Mouse (Mus musculus): ENCODE measurements at regions not wholly inside any gene's neighbourhood (a gene's known extent, or its start where the extent isn't known, plus 50 kb on each side); places are given as distances from the start of the nearest gene placed in this dataset.

- WGBS = 29% methylated on average over 5 of the region's 5 CpGs
- no peak for DNase-seq
- Histone ChIP-seq H3K4me1 (ENCODE audit: control insufficient read depth, insufficient read depth, low read length) (peaks cover 12% of the 10 kb centered on the region), H3K27ac (ENCODE audit: insufficient read depth, low read length) (no peak overlapping the region), H3K4me3 (replicated peaks; ENCODE audit: insufficient read depth, low read depth, low read length) (no peak overlapping the region), H3K27me3 (ENCODE audit: control insufficient read depth, insufficient read depth, low read length) (no peaks in the 10 kb centered on the region)
- TF ChIP-seq CTCF (IDR thresholded peaks at IDR 0.05; ENCODE audit: borderline replicate concordance, insufficient read depth, low read depth, low read length) (no peak), POLR2A (IDR thresholded peaks at IDR 0.05; ENCODE audit: borderline replicate concordance, insufficient read depth, low read length) (no peak)
Observed at GRCm38 (mm10) chr15:59196351-59196750, 307.3 kb downstream of the Gm49356 start.

GRCm38 (mm10) chr15:59197455-59198391 lies 308.6 kb downstream of the Gm49356 start:
- Histone ChIP-seq H3K4me3 (replicated peaks; ENCODE audit: insufficient read depth, low read depth, low read length) (no peak overlapping the region), H3K4me1 (ENCODE audit: control insufficient read depth, insufficient read depth, low read length) (peaks cover 12% of the 10 kb centered on the region), H3K27me3 (ENCODE audit: control insufficient read depth, insufficient read depth, low read length) (no peaks in the 10 kb centered on the region), H3K27ac (ENCODE audit: insufficient read depth, low read length) (peak overlapping the region; percentile 60; the same call in 1 of the 2 replicates)
- no peak for DNase-seq
- no peak for TF ChIP-seq CTCF (IDR thresholded peaks at IDR 0.05; ENCODE audit: borderline replicate concordance, insufficient read depth, low read depth, low read length)
- no peak for TF ChIP-seq POLR2A (IDR thresholded peaks at IDR 0.05; ENCODE audit: borderline replicate concordance, insufficient read depth, low read length)
- 48% methylated on average over 7 of the region's 7 CpGs for whole genome bisulfite sequencing

GRCm38 (mm10) chr15:59201386-59201785 lies 312.3 kb downstream of the Gm49356 start:
- no peak for DNase-seq
- Histone ChIP-seq H3K4me3 (replicated peaks; ENCODE audit: insufficient read depth, low read depth, low read length) (no peak overlapping the region), H3K27me3 (ENCODE audit: control insufficient read depth, insufficient read depth, low read length) (no peaks in the 10 kb centered on the region), H3K27ac (ENCODE audit: insufficient read depth, low read length) (no peak overlapping the region), H3K4me1 (ENCODE audit: control insufficient read depth, insufficient read depth, low read length) (peaks cover 2% of the 10 kb centered on the region; the same call in 1 of the 2 replicates)
- no peak for TF ChIP-seq POLR2A (IDR thresholded peaks at IDR 0.05; ENCODE audit: borderline replicate concordance, insufficient read depth, low read length)
- TF ChIP-seq CTCF (IDR thresholded peaks at IDR 0.05; ENCODE audit: borderline replicate concordance, insufficient read depth, low read depth, low read length) = no peak
- WGBS = 72% methylated on average over 7 of the region's 7 CpGs

GRCm38 (mm10) chr15:59201894-59202670 lies 313.0 kb downstream of the Gm49356 start:
- DNase-seq = peak in 1 of 2 experiments; percentile 21
- Histone ChIP-seq H3K27ac (ENCODE audit: insufficient read depth, low read length) (no peak overlapping the region), H3K27me3 (ENCODE audit: control insufficient read depth, insufficient read depth, low read length) (no peaks in the 10 kb centered on the region), H3K4me3 (replicated peaks; ENCODE audit: insufficient read depth, low read depth, low read length) (no peak overlapping the region), H3K4me1 (ENCODE audit: control insufficient read depth, insufficient read depth, low read length) (no peaks in the 10 kb centered on the region)
- no peak for TF ChIP-seq POLR2A (IDR thresholded peaks at IDR 0.05; ENCODE audit: borderline replicate concordance, insufficient read depth, low read length)
- no peak for TF ChIP-seq CTCF (IDR thresholded peaks at IDR 0.05; ENCODE audit: borderline replicate concordance, insufficient read depth, low read depth, low read length)
- 75% methylated on average over 19 of the region's 19 CpGs for WGBS

GRCm38 (mm10) chr15:59203097-59203849 lies 314.2 kb downstream of the Gm49356 start:
- no peaks in the 10 kb centered on the region for H3K27me3 ChIP-seq (ENCODE audit: control insufficient read depth, insufficient read depth, low read length)
- no peaks in the 10 kb centered on the region for H3K4me1 ChIP-seq (ENCODE audit: control insufficient read depth, insufficient read depth, low read length)
- no peak for DNase-seq
- no peak overlapping the region for H3K4me3 ChIP-seq (replicated peaks; ENCODE audit: insufficient read depth, low read depth, low read length)
- TF ChIP-seq CTCF (IDR thresholded peaks at IDR 0.05; ENCODE audit: borderline replicate concordance, insufficient read depth, low read depth, low read length) (no peak), POLR2A (IDR thresholded peaks at IDR 0.05; ENCODE audit: borderline replicate concordance, insufficient read depth, low read length) (no peak)
- 90% methylated on average over 17 of the region's 17 CpGs for WGBS
- no peak overlapping the region for H3K27ac ChIP-seq (ENCODE audit: insufficient read depth, low read length)

GRCm38 (mm10) chr15:59203850-59204625 lies 314.9 kb downstream of the Gm49356 start:
- Histone ChIP-seq H3K4me1 (ENCODE audit: control insufficient read depth, insufficient read depth, low read length) (no peaks in the 10 kb centered on the region), H3K27ac (ENCODE audit: insufficient read depth, low read length) (no peak overlapping the region), H3K27me3 (ENCODE audit: control insufficient read depth, insufficient read depth, low read length) (no peaks in the 10 kb centered on the region), H3K4me3 (replicated peaks; ENCODE audit: insufficient read depth, low read depth, low read length) (no peak overlapping the region)
- 89% methylated on average over 17 of the region's 17 CpGs for WGBS
- no peak for DNase-seq
- TF ChIP-seq POLR2A (IDR thresholded peaks at IDR 0.05; ENCODE audit: borderline replicate concordance, insufficient read depth, low read length) (no peak), CTCF (IDR thresholded peaks at IDR 0.05; ENCODE audit: borderline replicate concordance, insufficient read depth, low read depth, low read length) (peak; percentile 35; the same call in 1 of the 2 replicates)
